Mouse (Mus musculus): ENCODE results near the gene Elavl2. TPM values are rescaled to one million over a fixed set of nuclear protein-coding genes. Genes with fewer than 3 reads are reported as not detected.
"Not testable (repeated sequence)": the region's sequence is repeated elsewhere in the genome, so short reads cannot be mapped to it uniquely, and the experiment has no call there.

Elavl2 gene
- total and polyA plus RNA-seq, 2 experiments = not detected

- Histone ChIP-seq H3K4me3 (ENCODE audit: insufficient read depth, low read depth, low read length) (no peak overlapping the region), H3K4me1 (ENCODE audit: control insufficient read depth, insufficient read depth, low read length) (no peaks in the 10 kb centered on the region), H3K27me3 (ENCODE audit: control insufficient read depth, insufficient read depth, low read length) (no peaks in the 10 kb centered on the region), H3K27ac (replicated peaks; ENCODE audit: insufficient read depth, low read depth, low read length) (no peak overlapping the region), H3K9ac (ENCODE audit: low read depth, low read length) (no peak overlapping the region), H3K79me2 (ENCODE audit: control insufficient read depth, insufficient read depth, low read length) (no peaks in the 10 kb centered on the region), H3K36me3 (ENCODE audit: control insufficient read depth, insufficient read depth, low read length) (no peaks in the 10 kb centered on the region)
- WGBS = 71% methylated on average over 1 of the region's 1 CpGs
- TF ChIP-seq CTCF (IDR thresholded peaks at IDR 0.05; ENCODE audit: low read depth, low read length) (no peak), POLR2A (IDR thresholded peaks at IDR 0.05; ENCODE audit: extremely low read depth, insufficient read depth, low read length) (no peak)
- no peak for DNase-seq (ENCODE audit: extremely low read depth, low read depth, low spot score)
Observed at GRCm38 (mm10) chr4:91289151-91289550, 111.4 kb downstream of the Elavl2 start.

- H3K36me3 ChIP-seq (ENCODE audit: control insufficient read depth, insufficient read depth, low read length) = no peaks in the 10 kb centered on the region
- no peak overlapping the region for H3K9ac ChIP-seq (ENCODE audit: low read depth, low read length)
- no peak overlapping the region for H3K27ac ChIP-seq (replicated peaks; ENCODE audit: insufficient read depth, low read depth, low read length)
- no peak overlapping the region for H3K4me3 ChIP-seq (ENCODE audit: insufficient read depth, low read depth, low read length)
- 80% methylated on average over 1 of the region's 1 CpGs for WGBS
- no peaks in the 10 kb centered on the region for H3K79me2 ChIP-seq (ENCODE audit: control insufficient read depth, insufficient read depth, low read length)
- no peaks in the 10 kb centered on the region for H3K4me1 ChIP-seq (ENCODE audit: control insufficient read depth, insufficient read depth, low read length)
- DNase-seq (ENCODE audit: extremely low read depth, low read depth, low spot score) = no peak
- no peak for TF ChIP-seq POLR2A (IDR thresholded peaks at IDR 0.05; ENCODE audit: extremely low read depth, insufficient read depth, low read length)
- TF ChIP-seq CTCF (IDR thresholded peaks at IDR 0.05; ENCODE audit: low read depth, low read length) = no peak
- no peaks in the 10 kb centered on the region for H3K27me3 ChIP-seq (ENCODE audit: control insufficient read depth, insufficient read depth, low read length)
Observed at GRCm38 (mm10) chr4:91268390-91268789, 132.2 kb downstream of the Elavl2 start.

GRCm38 (mm10) chr4:91263733-91264440, 136.7 kb downstream of the Elavl2 start:
- no peak overlapping the region for H3K4me3 ChIP-seq (ENCODE audit: insufficient read depth, low read depth, low read length)
- WGBS = 91% methylated on average over 19 of the region's 19 CpGs
- H3K36me3 ChIP-seq (ENCODE audit: control insufficient read depth, insufficient read depth, low read length) = no peaks in the 10 kb centered on the region

GRCm38 (mm10) chr4:91262839-91263238, 137.7 kb downstream of the Elavl2 start:
- no peak for TF ChIP-seq CTCF (IDR thresholded peaks at IDR 0.05; ENCODE audit: low read depth, low read length)
- no peak for TF ChIP-seq POLR2A (IDR thresholded peaks at IDR 0.05; ENCODE audit: extremely low read depth, insufficient read depth, low read length)
- 77% methylated on average over 8 of the region's 8 CpGs for WGBS

More at GRCm38 (mm10) chr4:91263733-91264440, 136.7 kb downstream of the Elavl2 start:
- Histone ChIP-seq H3K9ac (ENCODE audit: low read depth, low read length) (no peak overlapping the region), H3K27ac (replicated peaks; ENCODE audit: insufficient read depth, low read depth, low read length) (no peak overlapping the region), H3K27me3 (ENCODE audit: control insufficient read depth, insufficient read depth, low read length) (no peaks in the 10 kb centered on the region), H3K79me2 (ENCODE audit: control insufficient read depth, insufficient read depth, low read length) (no peaks in the 10 kb centered on the region), H3K4me1 (ENCODE audit: control insufficient read depth, insufficient read depth, low read length) (no peaks in the 10 kb centered on the region)
- TF ChIP-seq CTCF (IDR thresholded peaks at IDR 0.05; ENCODE audit: low read depth, low read length) (no peak), POLR2A (IDR thresholded peaks at IDR 0.05; ENCODE audit: extremely low read depth, insufficient read depth, low read length) (no peak)
- no peak for DNase-seq (ENCODE audit: extremely low read depth, low read depth, low spot score)

GRCm38 (mm10) chr4:91260622-91261021, 140.0 kb downstream of the Elavl2 start:
- H3K36me3 ChIP-seq (ENCODE audit: control insufficient read depth, insufficient read depth, low read length) = no peaks in the 10 kb centered on the region
- H3K4me1 ChIP-seq (ENCODE audit: control insufficient read depth, insufficient read depth, low read length) = no peaks in the 10 kb centered on the region
- no peaks in the 10 kb centered on the region for H3K79me2 ChIP-seq (ENCODE audit: control insufficient read depth, insufficient read depth, low read length)
- DNase-seq (ENCODE audit: extremely low read depth, low read depth, low spot score) = no peak
- no peak overlapping the region for H3K27ac ChIP-seq (replicated peaks; ENCODE audit: insufficient read depth, low read depth, low read length)
- H3K9ac ChIP-seq (ENCODE audit: low read depth, low read length) = no peak overlapping the region
- 91% methylated on average over 4 of the region's 4 CpGs for WGBS
- H3K27me3 ChIP-seq (ENCODE audit: control insufficient read depth, insufficient read depth, low read length) = no peaks in the 10 kb centered on the region
- no peak for TF ChIP-seq POLR2A (IDR thresholded peaks at IDR 0.05; ENCODE audit: extremely low read depth, insufficient read depth, low read length)
- no peak for TF ChIP-seq CTCF (IDR thresholded peaks at IDR 0.05; ENCODE audit: low read depth, low read length)
- no peak overlapping the region for H3K4me3 ChIP-seq (ENCODE audit: insufficient read depth, low read depth, low read length)

More at GRCm38 (mm10) chr4:91262839-91263238, 137.7 kb downstream of the Elavl2 start:
- no peak overlapping the region for H3K9ac ChIP-seq (ENCODE audit: low read depth, low read length)
- no peaks in the 10 kb centered on the region for H3K4me1 ChIP-seq (ENCODE audit: control insufficient read depth, insufficient read depth, low read length)
- H3K36me3 ChIP-seq (ENCODE audit: control insufficient read depth, insufficient read depth, low read length) = no peaks in the 10 kb centered on the region
- no peak overlapping the region for H3K4me3 ChIP-seq (ENCODE audit: insufficient read depth, low read depth, low read length)
- H3K27ac ChIP-seq (replicated peaks; ENCODE audit: insufficient read depth, low read depth, low read length) = no peak overlapping the region
- no peaks in the 10 kb centered on the region for H3K79me2 ChIP-seq (ENCODE audit: control insufficient read depth, insufficient read depth, low read length)
- DNase-seq (ENCODE audit: extremely low read depth, low read depth, low spot score) = no peak
- H3K27me3 ChIP-seq (ENCODE audit: control insufficient read depth, insufficient read depth, low read length) = no peaks in the 10 kb centered on the region

- H3K4me3 ChIP-seq (ENCODE audit: insufficient read depth, low read depth, low read length) = no peak overlapping the region
- H3K79me2 ChIP-seq (ENCODE audit: control insufficient read depth, insufficient read depth, low read length) = no peaks in the 10 kb centered on the region
- 94% methylated on average over 1 of the region's 1 CpGs for WGBS
- no peak overlapping the region for H3K27ac ChIP-seq (replicated peaks; ENCODE audit: insufficient read depth, low read depth, low read length)
- H3K9ac ChIP-seq (ENCODE audit: low read depth, low read length) = no peak overlapping the region
- no peaks in the 10 kb centered on the region for H3K27me3 ChIP-seq (ENCODE audit: control insufficient read depth, insufficient read depth, low read length)
- DNase-seq (ENCODE audit: extremely low read depth, low read depth, low spot score) = no peak
- TF ChIP-seq POLR2A (IDR thresholded peaks at IDR 0.05; ENCODE audit: extremely low read depth, insufficient read depth, low read length) = no peak
- TF ChIP-seq CTCF (IDR thresholded peaks at IDR 0.05; ENCODE audit: low read depth, low read length) = no peak
- H3K36me3 ChIP-seq (ENCODE audit: control insufficient read depth, insufficient read depth, low read length) = no peaks in the 10 kb centered on the region
- H3K4me1 ChIP-seq (ENCODE audit: control insufficient read depth, insufficient read depth, low read length) = no peaks in the 10 kb centered on the region
Observed at GRCm38 (mm10) chr4:91248650-91249049, 151.9 kb downstream of the Elavl2 start.

GRCm38 (mm10) chr4:91245136-91245535, 155.4 kb downstream of the Elavl2 start:
- DNase-seq (ENCODE audit: extremely low read depth, low read depth, low spot score); H3K27me3 ChIP-seq (ENCODE audit: control insufficient read depth, insufficient read depth, low read length); H3K9ac ChIP-seq (ENCODE audit: low read depth, low read length); H3K79me2 ChIP-seq (ENCODE audit: control insufficient read depth, insufficient read depth, low read length); H3K27ac ChIP-seq (replicated peaks; ENCODE audit: insufficient read depth, low read depth, low read length); H3K36me3 ChIP-seq (ENCODE audit: control insufficient read depth, insufficient read depth, low read length); H3K4me1 ChIP-seq (ENCODE audit: control insufficient read depth, insufficient read depth, low read length); H3K4me3 ChIP-seq (ENCODE audit: insufficient read depth, low read depth, low read length): not testable (repeated sequence)
- 74% methylated on average over 6 of the region's 8 CpGs for WGBS

Data from liver, adult 2 months (tissue).